Mouse (Mus musculus): ENCODE results near the gene Unc13d. TPM values are rescaled to one million over a fixed set of nuclear protein-coding genes. Genes with fewer than 3 reads are reported as not detected.

Gene Unc13d
- polyA plus RNA-seq, 1 experiment from 2014 or later = 8.0 TPM

DNA sequence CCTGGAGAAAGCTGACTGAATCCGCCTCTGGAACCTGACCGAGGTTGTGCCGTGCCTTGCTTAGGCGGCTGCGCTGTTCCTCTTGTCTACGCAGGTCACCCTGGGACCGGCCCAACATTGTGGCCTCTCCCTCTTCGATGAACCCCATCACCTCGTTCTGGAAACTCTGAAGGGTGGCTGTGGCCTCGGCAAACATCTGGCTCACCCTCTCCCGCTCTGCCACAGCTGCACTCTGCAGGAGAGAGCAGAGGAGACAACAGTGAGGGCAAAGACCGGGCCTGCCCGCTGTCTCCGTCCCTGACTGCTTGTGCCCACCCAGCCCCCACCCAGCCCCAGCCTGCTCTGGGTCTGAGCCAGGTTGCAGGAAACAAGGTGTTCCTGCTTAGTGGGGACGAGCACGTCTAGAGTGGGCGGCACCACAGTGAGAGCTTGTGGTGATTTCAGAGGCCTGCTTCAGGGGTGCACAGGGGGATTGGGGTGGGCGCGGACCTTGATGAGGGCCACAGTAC is 30.1 kb upstream of the Unc13d start:
- H3K27me3 ChIP-seq (replicated peaks) = peaks cover 28% of the 10 kb centered on the region

DNA sequence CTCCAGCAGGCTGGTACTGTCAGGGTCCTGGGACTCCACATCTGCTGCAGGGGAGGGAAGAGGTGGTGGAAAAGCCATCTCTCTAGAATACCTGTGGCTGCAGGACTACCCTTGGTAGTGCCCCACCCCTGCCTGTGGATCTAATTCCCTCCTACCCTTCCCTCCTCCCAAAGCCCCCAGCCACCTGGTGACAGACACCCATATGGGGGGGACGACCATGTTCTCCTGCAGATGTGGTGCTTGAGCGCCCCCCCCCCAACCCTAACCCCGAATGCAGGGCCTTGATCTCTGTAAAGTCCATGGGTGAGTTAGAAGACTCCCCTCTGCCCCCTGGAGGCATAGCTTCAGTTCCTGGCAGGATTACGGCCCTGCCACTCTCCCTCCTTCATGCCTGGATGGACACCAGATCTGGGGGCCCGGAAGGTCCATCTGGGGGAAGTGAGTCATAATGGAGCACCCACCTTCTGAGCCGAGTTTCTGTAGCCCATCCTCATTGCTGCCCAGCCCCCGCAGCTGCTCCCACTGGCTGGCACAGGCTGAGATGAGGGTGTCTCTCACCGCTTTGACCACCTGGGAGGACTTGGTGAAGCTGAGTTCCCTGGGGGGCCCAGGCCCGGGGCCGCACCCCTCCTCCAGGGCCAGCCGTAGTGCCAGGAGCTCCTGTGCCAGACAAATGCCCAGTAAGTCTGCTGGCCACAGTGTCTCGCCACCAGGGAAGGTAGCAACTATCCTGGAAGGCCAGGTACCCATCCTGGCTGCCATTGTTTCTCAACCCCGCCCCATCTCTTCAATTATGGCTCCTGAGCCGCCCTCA is 29.4 kb upstream of the Unc13d start:
- Histone ChIP-seq H3K27me3 (replicated peaks) (peaks cover 28% of the 10 kb centered on the region), H3K4me1 (peaks cover 73% of the 10 kb centered on the region), H3K36me3 (no peaks in the 10 kb centered on the region; the same call in 1 of the 2 replicates), H3K9ac (peak overlapping the region; percentile 14; the same call in 1 of the 2 replicates), H3K4me2 (peak overlapping the region; percentile 91), H3K27ac (peak overlapping the region; percentile 48; the same call in 1 of the 2 replicates), H3K9me3 (no peaks in the 10 kb centered on the region), H3K4me3 (replicated peaks) (peak overlapping the region; percentile 57)
- 45% methylated on average over 14 of the region's 14 CpGs for WGBS
- no peak for ATAC-seq (ENCODE audit: insufficient read depth, low FRiP score, low read depth)

More for the DNA sequence above, 30.1 kb upstream of the Unc13d start:
- no peak for ATAC-seq (ENCODE audit: insufficient read depth, low FRiP score, low read depth)
- Histone ChIP-seq H3K27ac (peak overlapping the region; percentile 48; the same call in 1 of the 2 replicates), H3K4me3 (replicated peaks) (peak overlapping the region; percentile 57), H3K4me2 (peak overlapping the region; percentile 91), H3K9ac (no peak overlapping the region), H3K36me3 (no peaks in the 10 kb centered on the region; the same call in 1 of the 2 replicates), H3K4me1 (peaks cover 69% of the 10 kb centered on the region), H3K9me3 (no peaks in the 10 kb centered on the region)
- 36% methylated on average over 19 of the region's 19 CpGs for WGBS

DNA sequence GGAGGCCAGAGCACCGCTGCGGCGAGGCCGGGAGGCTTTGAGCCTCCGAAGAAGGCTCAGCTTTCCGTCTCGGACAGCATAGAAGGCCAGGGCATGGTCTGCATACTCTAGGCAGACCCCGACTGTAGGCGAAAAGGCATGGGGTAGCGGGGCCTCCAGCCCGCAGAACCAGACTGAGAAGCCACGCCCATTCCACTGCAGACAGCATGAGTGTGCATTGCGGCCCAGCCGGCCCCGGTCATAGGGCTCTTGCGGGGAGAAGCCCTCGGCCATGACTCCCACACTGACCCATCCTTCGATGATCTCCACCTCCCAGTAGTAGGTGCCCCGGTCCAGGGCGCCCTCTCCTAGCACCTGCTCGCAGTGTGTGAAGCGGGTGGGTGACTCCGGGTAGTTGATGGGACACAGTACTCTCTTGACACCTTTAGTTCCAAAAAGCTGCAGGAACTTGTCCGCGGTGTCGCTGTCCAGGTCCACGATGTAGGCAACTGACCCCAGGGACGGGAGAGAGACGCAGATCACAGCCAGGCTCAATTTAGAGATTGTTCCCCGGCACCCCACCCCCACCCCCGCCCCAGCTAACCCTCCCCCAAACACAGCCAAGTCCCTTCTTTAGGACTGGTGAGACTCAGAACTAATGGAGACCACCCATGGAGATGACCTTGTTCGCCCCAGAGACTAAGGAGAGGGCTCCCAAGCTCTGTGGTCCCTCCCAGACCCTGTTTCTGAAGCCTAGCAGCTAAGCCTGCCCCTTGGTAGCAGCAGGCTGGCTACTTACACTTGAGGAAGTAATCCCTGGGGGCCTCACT is 28.6 kb upstream of the Unc13d start:
- ATAC-seq (ENCODE audit: insufficient read depth, low FRiP score, low read depth) = no peak
- Histone ChIP-seq H3K9me3 (no peaks in the 10 kb centered on the region), H3K9ac (no peak overlapping the region), H3K27ac (no peak overlapping the region; the same call in 1 of the 2 replicates), H3K4me2 (peak overlapping the region; percentile 91), H3K36me3 (no peaks in the 10 kb centered on the region; the same call in 1 of the 2 replicates), H3K4me1 (peaks cover 81% of the 10 kb centered on the region), H3K4me3 (replicated peaks) (no peak overlapping the region; the same call in 1 of the 2 replicates), H3K27me3 (replicated peaks) (peaks cover 28% of the 10 kb centered on the region)
- WGBS = 26% methylated on average over 32 of the region's 32 CpGs

DNA sequence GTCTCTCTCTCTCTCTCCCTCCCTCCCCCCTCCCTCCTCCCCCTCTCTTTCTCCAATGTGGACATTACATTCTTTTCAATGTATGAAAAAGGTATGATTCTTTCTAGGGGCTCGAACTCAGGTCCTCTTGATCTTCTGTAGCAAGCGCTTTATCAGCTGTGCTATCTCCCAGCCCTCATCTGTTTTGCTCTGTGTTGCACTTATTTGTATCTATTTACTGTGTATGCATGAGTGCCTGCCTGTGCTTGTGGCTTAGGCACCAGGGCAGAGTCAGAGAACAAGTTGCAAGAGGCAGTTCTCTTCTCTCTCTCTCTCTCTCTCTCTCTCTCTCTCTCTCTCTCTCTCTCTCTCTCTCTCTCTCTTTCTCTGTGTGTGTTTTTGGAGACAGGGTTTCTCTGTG is 27.3 kb upstream of the Unc13d start:
- H3K4me1 ChIP-seq = peaks cover 87% of the 10 kb centered on the region
- peaks cover 27% of the 10 kb centered on the region for H3K27me3 ChIP-seq (replicated peaks)
- no peak overlapping the region for H3K9ac ChIP-seq
- no peak overlapping the region for H3K4me2 ChIP-seq
- H3K27ac ChIP-seq = peak overlapping the region; percentile 95; the same call in 1 of the 2 replicates
- no peak overlapping the region for H3K4me3 ChIP-seq (replicated peaks)
- no peaks in the 10 kb centered on the region for H3K9me3 ChIP-seq
- no peaks in the 10 kb centered on the region; the same call in 1 of the 2 replicates for H3K36me3 ChIP-seq
- no peak for ATAC-seq (ENCODE audit: insufficient read depth, low FRiP score, low read depth)
- 92% methylated on average over 2 of the region's 2 CpGs for WGBS

DNA sequence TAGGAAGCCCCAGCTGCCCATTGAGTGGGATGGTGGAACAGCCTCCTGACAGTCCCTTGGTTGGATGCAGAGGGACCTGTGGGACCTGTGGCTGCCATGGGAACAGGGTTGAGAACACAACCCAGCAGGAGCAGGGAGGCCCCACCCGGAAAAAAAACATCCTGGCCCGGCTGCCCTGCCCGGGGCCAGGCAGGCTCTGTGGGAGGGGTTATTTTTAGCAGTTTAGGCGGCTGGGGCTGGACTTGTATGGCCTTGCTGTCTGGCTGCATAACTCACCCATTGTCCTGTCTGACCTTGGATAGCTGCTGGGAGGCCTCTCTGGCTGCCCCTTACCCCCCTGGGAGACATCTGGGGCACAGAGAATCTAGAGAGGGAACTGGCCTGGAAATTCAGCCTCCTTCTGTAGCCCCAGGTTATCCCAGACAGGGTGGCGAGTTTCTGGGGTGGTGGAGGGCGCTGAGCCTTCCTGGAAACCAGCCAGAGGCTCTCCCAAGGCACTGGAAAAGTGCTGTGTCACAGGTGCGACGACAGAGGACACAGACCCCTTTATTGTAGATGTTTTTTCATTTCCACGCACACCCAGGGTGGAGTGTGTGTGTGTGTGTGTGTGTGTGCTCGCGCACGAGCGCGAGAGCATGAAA is 26.4 kb upstream of the Unc13d start:
- H3K9ac ChIP-seq = no peak overlapping the region
- peaks cover 18% of the 10 kb centered on the region for H3K27me3 ChIP-seq (replicated peaks)
- peak overlapping the region; percentile 95 for H3K27ac ChIP-seq
- H3K4me3 ChIP-seq (replicated peaks) = no peak overlapping the region
- ATAC-seq (ENCODE audit: insufficient read depth, low FRiP score, low read depth) = peak; percentile 78
- no peaks in the 10 kb centered on the region for H3K9me3 ChIP-seq
- peak overlapping the region; percentile 33 for H3K4me2 ChIP-seq
- no peaks in the 10 kb centered on the region; the same call in 1 of the 2 replicates for H3K36me3 ChIP-seq
- H3K4me1 ChIP-seq = peaks cover 87% of the 10 kb centered on the region
- WGBS = 31% methylated on average over 14 of the region's 14 CpGs

DNA sequence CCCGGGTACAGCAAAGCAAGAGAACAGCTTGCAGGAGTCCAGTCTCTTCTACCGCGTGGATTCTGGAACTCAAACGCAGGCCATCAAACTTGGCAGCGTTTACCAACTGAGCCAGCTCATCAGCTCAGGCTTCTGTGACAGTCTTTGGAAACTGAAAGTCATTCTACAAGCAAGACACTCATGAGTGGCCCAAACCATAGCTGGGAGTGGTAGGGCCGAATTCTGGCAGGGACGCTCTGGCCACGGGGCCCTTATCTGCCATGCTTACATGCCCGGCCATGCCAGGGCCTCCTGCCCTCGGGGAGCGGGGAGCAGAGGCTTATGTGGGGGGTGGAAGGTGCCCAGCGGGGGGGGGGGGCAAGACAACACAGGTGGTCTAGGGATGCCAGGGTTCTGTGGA is 25.8 kb upstream of the Unc13d start:
- H3K9ac ChIP-seq = no peak overlapping the region

DNA sequence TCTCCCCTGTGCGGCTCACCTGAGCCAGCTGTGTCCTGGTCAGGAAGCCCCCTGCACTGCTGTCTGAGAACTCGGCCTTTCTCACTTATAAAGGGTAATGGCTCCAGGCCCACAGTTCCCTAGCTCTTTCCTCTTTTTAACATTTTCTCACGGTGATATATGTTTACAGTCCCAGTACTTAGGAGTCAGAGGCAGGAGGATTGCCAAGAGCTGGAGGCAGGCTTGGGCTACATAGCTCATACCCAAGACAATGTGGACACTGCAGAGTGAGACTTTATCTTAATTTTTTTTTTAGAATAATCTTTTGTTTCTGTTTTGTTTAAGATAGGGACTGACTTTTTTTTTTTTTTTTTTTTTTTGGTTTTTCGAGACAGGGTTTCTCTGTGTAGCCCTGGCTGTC is 24.7 kb upstream of the Unc13d start:
- peak overlapping the region; percentile 95 for H3K27ac ChIP-seq
- H3K9ac ChIP-seq = no peak overlapping the region
- H3K36me3 ChIP-seq = no peaks in the 10 kb centered on the region; the same call in 1 of the 2 replicates
- no peak for ATAC-seq (ENCODE audit: insufficient read depth, low FRiP score, low read depth)
- peaks cover 4% of the 10 kb centered on the region for H3K27me3 ChIP-seq (replicated peaks)
- H3K4me3 ChIP-seq (replicated peaks) = no peak overlapping the region
- no peaks in the 10 kb centered on the region for H3K9me3 ChIP-seq
- H3K4me2 ChIP-seq = peak overlapping the region; percentile 39
- WGBS = 39% methylated on average over 3 of the region's 4 CpGs
- peaks cover 80% of the 10 kb centered on the region for H3K4me1 ChIP-seq

More for the DNA sequence above, 25.8 kb upstream of the Unc13d start:
- no peak for ATAC-seq (ENCODE audit: insufficient read depth, low FRiP score, low read depth)
- H3K4me1 ChIP-seq = peaks cover 89% of the 10 kb centered on the region
- H3K4me3 ChIP-seq (replicated peaks) = no peak overlapping the region
- 61% methylated on average over 12 of the region's 12 CpGs for WGBS
- H3K27me3 ChIP-seq (replicated peaks) = peaks cover 13% of the 10 kb centered on the region
- no peaks in the 10 kb centered on the region for H3K9me3 ChIP-seq
- peak overlapping the region; percentile 95 for H3K27ac ChIP-seq
- peak overlapping the region; percentile 33 for H3K4me2 ChIP-seq
- no peaks in the 10 kb centered on the region; the same call in 1 of the 2 replicates for H3K36me3 ChIP-seq

DNA sequence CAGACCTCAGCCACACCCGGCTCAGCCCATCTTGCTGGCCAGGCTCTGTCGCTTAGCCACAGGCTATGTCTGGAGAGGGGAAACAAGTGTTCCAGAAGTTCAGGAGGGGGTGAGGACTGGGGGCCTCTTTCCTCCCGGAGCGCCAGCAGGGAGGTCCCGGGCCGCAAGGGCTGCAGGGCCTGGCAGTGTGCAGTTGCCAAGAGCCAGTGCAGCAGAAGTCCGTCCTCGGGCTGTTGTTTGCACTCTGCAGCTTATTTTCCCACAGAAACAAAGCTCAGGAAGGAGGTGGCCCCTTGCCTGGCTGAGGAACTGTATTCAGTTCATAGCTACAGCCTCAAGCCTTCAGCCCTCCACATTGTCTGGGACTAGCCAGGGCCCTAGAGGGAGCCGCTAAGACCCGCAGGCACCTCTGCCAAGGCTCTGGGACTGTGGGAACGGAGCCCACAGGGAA is 24.2 kb upstream of the Unc13d start:
- no peaks in the 10 kb centered on the region; the same call in 1 of the 2 replicates for H3K36me3 ChIP-seq
- no peaks in the 10 kb centered on the region for H3K27me3 ChIP-seq (replicated peaks)
- H3K4me3 ChIP-seq (replicated peaks) = no peak overlapping the region
- no peaks in the 10 kb centered on the region for H3K9me3 ChIP-seq
- H3K4me1 ChIP-seq = peaks cover 75% of the 10 kb centered on the region
- peak; percentile 28; the same call in 1 of the 2 replicates for ATAC-seq (ENCODE audit: insufficient read depth, low FRiP score, low read depth)
- H3K9ac ChIP-seq = no peak overlapping the region
- WGBS = 15% methylated on average over 11 of the region's 11 CpGs
- peak overlapping the region; percentile 39 for H3K4me2 ChIP-seq
- H3K27ac ChIP-seq = peak overlapping the region; percentile 95

DNA sequence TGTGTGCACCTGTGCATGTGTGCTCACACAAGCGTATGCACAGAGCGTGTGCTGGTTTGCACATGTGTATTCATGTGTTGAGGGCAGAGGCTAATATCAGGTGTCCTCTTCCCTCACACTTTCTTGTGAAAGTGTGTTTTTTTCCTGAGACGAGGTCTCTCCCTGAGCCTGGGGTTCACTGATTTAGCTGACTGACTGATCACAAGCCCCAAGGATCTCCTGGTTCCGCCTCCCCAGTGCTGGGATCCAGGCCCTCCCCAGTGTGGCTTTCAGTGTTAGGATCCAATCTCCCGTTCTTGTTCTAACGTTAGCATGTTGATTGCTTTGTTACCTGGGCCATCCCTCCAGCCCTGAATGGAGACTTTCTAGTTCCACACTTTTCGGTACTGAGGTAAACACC is 23.1 kb upstream of the Unc13d start:
- WGBS = 63% methylated on average over 7 of the region's 7 CpGs
- Histone ChIP-seq H3K4me2 (no peak overlapping the region; the same call in 1 of the 2 replicates), H3K4me3 (replicated peaks) (no peak overlapping the region), H3K36me3 (no peaks in the 10 kb centered on the region; the same call in 1 of the 2 replicates), H3K9ac (no peak overlapping the region), H3K9me3 (no peaks in the 10 kb centered on the region), H3K27me3 (replicated peaks) (no peaks in the 10 kb centered on the region), H3K4me1 (peaks cover 64% of the 10 kb centered on the region), H3K27ac (peak overlapping the region; percentile 95)
- ATAC-seq (ENCODE audit: insufficient read depth, low FRiP score, low read depth) = no peak

DNA sequence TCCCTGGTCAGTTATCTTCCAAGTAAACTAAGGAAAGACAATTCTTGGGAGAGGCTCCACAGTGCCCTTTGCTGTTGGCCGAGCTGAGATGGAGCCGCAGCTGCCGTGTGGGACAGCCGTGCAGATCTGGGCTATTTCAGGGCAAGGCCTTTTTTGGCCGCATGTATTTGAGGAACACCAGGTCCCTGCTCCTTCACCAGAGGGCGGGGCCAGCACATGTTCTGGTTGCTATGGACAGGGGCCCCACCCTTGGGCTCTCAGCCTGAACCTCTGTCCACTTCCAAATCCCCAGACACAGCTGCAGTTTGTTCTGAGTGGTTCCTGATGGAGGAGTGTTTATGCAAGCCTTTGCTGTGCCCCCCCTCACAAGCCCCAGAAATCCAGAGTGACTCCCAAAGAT is 22.6 kb upstream of the Unc13d start:
- 21% methylated on average over 6 of the region's 6 CpGs for WGBS
- H3K27ac ChIP-seq = peak overlapping the region; percentile 95
- no peak overlapping the region; the same call in 1 of the 2 replicates for H3K4me2 ChIP-seq
- H3K27me3 ChIP-seq (replicated peaks) = no peaks in the 10 kb centered on the region
- no peaks in the 10 kb centered on the region for H3K36me3 ChIP-seq
- no peaks in the 10 kb centered on the region for H3K9me3 ChIP-seq
- H3K4me3 ChIP-seq (replicated peaks) = no peak overlapping the region
- peaks cover 59% of the 10 kb centered on the region for H3K4me1 ChIP-seq
- H3K9ac ChIP-seq = no peak overlapping the region
- ATAC-seq (ENCODE audit: insufficient read depth, low FRiP score, low read depth) = peak; percentile 27

DNA sequence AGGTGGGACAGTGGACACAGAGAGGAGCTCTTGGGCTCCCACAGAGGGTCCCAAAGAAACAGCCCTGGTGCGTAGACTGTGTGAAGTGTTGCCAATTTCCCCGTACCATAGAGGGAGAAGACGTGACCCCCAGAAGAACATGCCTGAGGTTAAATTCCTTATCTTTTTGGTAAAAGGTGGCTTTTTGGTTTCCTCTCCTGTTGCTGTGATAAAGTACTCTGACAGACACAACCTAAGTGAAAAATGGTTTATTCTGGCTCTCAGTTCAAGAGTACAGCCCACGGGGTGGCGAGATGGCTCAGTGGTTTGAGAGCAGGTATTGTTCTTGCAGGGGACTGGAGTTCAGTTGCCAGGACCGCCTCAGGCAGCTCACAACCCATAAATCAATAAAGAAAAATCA is 21.7 kb upstream of the Unc13d start:
- H3K9me3 ChIP-seq = no peaks in the 10 kb centered on the region
- ATAC-seq (ENCODE audit: insufficient read depth, low FRiP score, low read depth) = no peak
- H3K36me3 ChIP-seq = no peaks in the 10 kb centered on the region
- no peak overlapping the region for H3K4me3 ChIP-seq (replicated peaks)
- H3K4me2 ChIP-seq = no peak overlapping the region
- H3K9ac ChIP-seq = no peak overlapping the region
- 79% methylated on average over 6 of the region's 6 CpGs for WGBS
- H3K4me1 ChIP-seq = peaks cover 56% of the 10 kb centered on the region
- peak overlapping the region; percentile 72; the same call in 1 of the 2 replicates for H3K27ac ChIP-seq
- no peaks in the 10 kb centered on the region for H3K27me3 ChIP-seq (replicated peaks)
